Mouse (Mus musculus) natural killer cell, adult 2 months (primary cell): ENCODE results near the gene Pelo.

Experiments used
- DNase-seq, 2 experiments: peaks; one replicate each; pipeline ENCODE4 v3.0.0; 2022; ENCODE audit warnings: low spot score in 2 of 2

The Pelo gene

DNA sequence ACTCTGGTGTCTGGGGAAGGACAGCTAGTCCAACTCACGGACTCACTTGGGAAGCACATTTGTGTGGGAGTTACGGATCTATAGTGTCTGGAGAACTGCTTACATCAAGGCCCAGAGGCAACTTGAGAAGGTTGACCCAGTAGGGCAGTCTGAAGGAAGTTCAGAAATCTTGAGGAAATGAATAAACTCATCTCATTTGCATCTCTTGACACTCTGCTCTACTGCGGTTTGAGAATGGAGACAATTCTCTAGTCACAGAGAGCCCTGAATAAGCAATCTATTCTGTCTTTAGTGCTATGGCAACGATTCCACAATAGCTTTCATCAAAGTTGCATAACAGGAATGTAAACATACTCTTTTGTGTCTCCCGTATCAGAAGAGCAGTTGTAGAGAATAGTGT is 7.0 kb upstream of the Pelo start:
- no peak for DNase-seq

DNA sequence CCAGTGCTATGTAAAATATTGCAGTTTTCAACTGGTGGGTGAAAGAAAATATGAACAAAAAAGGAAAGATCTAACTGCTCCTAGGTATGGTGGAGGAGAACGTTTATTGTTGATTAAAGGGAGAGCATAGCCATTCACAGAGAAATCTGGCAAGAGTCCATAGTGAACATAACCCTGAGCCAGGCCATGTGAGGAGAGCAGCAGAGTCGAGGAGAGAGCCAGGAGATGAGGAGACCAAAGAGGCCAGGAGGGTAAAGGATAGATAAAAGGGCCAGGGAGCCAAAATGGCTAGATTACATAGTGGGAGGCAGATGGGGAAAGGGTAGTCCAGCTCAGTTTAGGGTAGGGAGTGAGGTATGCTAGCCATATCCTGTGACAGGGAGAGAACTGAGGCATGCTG is 6.2 kb upstream of the Pelo start:
- DNase-seq = no peak

DNA sequence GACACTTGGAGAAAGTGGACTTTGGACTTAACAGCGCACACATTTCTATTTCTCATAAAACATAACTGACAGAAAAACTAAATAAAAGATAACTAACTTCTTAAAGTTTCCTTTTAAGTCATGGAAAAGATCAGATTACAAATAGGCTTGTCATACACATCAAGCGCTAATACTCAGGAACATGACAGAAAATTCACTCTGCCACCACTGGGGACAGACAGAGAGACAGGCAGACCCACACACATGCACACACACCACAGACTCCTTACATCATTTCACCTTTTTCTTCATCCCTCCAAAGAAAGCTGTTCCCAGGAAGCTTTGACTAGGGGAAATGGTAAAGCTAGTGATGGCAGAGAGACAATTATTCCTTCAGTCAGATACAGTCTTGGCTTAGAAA is 5.4 kb upstream of the Pelo start:
- no peak for DNase-seq

DNA sequence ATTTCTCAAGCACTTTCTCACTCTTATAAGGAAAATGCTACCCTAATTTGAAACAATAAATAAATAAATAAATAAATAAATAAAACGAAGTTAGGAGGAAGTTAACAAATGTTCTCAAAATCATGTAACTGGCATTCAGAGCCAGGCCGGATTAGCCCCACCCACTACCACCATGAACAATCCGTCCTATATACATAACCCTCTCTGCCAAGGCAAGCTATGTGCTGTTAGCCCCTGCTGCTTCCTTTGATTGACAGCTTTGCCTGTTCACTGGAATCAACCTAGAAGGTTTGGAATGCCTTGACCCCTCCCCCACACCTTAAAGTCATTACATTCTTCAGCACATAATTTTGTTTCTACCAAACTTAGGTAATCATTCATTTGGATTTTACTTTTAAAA is 1.5 kb upstream of the Pelo start:
- DNase-seq = no peak

DNA sequence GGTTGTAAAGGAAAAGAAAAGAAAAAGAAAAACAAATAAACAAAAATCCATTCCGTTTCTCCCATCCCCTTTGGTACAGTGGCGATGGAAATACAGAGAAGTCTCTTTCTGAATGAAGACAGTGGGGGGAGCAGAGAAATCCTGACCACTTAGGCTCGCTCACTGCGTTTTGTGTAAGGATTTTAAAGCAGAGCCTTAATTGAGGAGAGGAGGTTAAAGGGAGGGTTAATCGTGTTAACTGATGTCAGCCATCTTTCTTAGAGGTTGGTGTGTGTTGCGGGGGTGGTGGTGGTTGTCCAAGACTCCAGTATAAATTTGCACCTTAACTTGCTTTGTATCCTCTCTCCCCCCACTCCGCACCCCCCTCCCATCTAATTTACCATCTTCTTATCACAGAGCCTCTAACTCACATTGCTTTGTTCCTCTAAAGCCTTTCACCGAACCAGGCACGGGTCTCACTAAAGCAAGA is 1.0 kb upstream of the Pelo start:
- no peak for DNase-seq

DNA sequence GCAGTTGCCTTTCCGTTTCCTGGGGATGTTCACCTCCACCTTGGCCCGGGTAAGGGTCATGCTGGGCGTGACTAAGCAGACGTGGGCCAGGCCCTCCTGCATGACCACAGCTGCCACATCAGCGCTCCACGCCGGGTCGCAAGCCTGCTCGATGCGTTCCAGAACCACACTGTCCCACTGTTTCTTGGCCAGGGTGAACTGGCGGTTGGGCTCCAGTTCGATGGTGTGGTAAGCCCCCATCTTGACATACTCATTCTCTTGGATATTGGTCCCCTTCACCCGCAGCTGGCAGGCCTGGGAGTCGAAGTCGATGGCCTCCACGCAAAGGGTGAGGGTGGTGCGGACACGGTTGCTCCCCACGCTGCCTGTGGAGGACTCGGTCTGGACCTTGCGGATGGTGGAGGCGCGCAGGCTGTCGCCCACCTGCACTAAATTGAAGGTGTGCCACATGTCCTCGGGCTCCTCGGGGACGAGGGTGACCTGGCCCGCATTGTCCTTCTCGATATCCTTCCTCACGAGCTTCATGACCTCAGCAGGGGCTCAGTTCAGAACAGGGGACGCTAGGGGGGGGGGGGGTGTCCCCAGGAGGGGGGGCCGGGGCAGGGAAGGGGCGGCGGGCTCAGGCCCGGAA is 476 bp downstream of the Pelo start:
- DNase-seq = no peak

DNA sequence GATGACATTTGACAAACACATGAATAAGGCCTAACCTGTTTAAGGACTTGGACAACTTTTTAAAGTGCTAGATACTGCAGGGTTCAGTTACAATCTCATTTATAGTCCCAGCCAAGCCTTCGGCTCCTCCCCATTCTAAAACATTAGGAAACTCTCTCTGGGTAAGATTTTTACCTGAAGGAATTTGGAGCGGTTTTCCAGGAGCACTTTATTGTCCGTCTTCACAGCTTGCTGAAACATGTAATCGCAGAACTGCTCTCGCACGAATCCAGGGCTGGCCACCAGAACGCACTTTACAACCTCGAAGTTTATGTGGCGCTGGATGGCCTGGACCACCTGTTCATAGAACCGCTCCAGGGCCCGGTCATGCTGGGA is 979 bp downstream of the Pelo start:
- DNase-seq = no peak

DNA sequence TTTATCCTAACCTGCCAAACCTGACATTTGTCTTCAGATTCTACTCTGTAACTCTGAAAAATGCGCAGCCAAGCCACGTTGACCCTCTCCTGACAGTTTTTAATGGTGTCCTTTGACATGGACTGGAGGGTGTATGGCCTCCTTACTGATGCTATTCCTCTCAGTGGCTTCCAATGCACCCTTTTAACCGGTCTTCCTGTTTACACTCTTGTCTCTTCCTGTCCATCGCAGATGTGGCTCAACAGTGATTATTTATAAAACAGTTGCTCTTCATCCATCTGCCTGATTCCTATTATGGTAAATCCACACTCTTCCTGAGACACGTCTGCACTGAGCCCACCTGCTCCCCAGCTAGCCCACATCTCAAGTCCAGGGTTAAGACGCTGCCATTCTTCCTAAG is 4.0 kb downstream of the Pelo start:
- DNase-seq = no peak

DNA sequence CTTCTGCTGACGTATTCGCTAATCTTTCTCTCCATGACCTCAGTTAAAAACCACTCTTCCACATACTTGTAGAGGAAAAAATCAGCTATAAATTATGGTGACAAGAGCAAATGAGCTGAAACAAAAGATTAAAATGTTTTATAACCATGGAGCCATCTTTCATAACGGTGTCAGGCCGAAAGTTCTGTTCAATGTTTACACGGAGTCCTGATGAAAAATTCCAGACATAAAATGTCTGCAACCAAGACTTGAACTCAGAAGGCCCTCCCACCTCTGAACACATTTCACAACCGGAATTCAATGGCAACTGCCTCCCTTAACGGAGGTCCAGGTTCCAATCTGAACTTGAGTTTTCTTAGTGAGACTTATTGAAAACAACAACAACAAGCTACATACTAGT is 7.6 kb downstream of the Pelo start:
- DNase-seq = no peak

DNA sequence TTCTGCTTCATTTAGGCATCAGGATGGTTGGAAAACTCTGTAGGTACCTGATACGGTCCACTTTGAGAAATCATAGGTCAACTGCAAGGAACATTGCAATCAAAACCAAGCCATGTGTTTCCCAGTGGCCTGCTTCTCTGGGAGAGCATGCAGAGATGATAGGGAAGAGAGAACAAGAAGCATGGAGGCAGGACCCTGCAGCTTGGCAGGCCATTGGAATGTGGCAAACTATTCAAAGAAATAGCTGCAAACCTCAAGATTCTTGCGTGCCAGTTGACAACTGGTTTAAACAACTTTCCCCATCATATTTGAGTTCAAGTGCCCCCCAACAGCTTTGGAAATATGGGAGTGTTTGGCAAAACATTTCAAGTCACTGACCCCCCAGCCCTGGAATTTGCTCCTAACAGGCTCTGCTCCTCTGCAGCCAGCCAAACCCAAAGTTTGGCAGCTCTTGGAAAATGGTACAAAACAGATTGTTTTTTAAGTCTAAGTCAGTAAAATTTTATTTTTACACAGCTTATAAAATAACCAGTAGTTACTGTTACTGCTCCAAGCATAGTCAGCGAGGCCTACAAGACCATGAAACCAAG is 9.9 kb downstream of the Pelo start:
- no peak for DNase-seq

DNA sequence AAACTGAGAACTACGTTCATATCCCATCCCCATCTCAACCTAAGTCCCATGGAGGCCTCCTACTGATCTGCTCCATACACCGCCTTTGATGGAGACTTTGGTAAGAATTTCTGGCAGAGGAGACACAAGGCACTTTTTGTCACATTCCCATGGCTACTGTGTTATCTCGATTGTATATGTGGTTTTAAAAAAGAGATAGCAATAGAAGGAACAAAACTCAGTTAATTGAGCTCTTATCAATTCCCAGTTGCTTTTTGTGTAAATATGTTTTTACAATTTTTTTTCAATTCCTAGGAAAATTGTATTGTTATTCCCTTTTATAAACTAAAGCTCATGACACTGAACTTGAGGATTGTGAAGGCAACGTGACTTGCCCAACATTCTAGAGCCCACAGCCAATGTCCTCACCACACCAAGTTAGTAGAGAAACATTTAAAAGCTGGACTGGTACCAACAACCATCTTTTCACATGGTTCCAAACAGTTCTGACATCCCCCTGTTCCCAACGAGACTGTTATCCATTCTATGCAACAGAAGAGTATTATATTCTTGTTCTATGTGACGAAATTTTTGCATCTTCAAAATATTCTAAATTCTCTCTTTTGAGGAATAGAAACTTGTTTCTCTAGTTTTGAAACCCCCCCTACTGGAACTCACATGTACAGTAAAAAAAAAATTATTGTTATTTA is 10.8 kb downstream of the Pelo start:
- DNase-seq = no peak

DNA sequence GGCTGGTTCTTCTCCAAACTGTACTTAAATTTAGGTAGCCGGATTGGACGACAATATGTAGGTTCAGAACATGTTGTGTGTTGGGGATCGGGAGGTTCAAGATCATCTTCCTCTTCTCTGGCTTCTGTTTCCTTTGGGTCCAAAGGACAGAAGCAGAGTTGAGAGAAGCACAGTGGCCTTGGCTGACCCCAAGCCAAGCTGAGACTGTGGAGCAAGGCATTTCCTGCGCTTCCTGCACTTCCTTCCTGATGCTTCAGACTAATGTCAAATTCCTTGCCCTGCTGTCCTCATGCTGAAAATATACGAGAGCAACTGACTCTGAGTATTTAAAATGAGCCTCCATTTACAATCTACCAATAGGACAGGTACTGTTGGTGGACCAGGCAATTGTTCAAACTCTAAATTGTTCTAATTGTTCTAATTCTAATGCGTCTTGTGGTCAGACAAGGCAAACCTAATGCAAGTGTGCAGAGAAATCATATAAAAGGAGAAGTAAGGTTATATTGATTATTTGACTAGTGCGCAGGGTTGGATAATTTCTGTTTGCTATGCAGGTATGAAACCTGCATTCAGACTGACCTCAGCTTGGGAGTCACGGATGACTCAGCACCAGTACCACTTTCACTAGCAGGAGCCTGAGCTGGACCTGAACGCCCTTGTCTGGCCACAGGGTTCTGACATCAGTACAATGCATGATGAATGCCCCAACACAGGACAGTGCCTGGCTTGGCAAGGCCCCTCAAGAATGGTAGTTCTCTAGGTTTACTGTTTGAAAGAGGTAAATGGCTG is 12.4 kb downstream of the Pelo start:
- no peak for DNase-seq

DNA sequence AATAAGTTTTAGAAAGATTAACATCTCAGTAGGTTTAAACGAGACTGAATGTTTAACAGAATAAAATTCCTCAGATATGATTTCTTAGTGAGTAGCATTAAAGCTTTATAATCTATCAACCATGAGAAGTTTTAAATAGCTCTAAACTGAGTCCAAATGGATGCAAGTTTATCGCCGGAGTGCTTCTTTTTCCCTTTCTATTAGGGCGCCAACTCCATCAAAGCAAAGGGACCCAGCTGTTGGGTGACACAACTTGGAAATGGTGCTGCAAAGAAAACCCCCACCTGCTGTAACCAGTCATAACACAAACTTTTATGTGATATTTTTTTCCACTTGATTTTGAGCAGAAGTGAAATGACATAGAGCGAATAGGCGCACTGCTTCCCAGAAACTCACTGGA is 17.6 kb downstream of the Pelo start:
- no peak for DNase-seq

DNA sequence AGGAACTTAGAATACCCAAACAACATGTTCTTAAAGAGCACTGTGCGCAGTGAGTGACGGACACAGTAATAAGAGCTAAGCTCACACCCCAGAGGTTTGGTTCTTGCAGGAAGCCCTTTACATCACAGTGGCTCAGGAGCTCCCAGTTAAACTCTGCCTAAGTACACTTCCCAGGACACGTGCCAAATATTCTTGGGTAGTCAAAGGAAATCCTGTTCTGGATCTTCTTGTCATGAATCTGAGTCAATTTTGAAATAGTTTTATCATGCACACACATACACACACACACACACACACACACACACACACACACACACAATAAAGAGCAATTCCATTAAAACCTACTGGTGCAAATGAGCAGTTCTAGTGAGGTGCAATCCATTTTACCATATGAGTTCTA is 18.6 kb downstream of the Pelo start:
- DNase-seq = no peak

DNA sequence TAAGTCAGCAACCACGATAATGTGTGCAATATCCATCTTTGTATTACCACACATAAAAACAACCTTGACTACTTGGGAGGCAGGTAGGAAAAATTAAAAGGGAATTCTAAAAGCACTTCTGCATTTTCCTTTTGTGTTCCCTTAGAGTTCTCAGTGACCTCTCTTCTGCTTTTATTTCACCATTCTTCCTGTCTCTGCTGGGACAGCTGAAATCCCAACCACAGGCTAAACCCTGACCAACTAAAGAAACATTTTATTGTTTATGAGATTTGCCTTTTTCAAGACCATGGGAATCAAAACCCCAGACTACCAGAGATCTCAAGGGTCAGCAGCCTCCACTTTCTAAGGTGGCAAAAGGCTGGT is 22.0 kb downstream of the Pelo start:
- DNase-seq = no peak

DNA sequence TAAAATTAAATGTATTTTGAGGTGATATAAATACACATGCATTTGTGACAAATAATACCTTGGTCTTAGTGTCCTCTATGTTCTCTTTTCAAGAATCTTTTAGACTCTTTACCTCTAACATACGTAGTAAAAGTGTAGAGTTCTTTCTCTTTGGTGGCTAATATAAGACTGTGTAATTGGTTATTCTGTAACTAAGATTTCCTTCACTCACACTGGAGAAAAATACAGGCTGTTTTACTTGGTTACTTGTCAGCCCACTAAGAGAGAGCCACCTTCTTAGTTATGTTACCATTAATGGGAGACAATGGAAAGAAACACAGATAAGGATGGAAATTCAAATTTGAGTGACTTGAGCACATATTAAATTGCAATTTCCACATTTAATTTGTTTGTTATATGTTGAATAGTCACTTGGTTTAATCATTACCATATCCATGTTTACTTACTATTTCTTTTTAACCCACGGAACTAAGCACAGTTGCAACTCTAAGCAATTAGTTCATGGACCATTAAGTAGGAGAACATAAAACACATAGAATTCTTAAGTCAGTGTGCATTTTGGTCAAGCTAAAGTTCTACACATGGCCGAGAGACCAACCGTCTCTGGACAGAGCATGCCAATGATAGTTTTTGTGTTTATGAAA is 22.5 kb downstream of the Pelo start:
- no peak for DNase-seq

DNA sequence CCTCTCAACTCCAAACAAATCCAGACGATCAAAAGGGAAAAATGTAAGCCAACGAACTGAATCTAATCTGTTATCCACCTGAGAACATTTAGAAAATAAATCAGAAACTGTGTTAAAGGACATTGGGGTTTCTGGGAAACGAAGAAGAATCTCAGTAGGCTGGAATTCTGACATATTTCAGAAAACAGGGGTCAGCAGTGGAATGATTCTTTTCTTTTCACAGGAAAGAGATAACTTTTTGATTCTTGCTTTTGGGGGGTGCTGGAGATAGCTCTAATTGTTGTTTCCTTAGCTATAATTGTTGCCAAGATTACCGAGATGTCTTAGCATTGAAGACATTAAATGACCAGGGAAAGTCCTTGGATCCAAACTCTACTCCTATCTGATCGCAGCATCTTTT is 32.4 kb downstream of the Pelo start:
- DNase-seq = no peak

DNA sequence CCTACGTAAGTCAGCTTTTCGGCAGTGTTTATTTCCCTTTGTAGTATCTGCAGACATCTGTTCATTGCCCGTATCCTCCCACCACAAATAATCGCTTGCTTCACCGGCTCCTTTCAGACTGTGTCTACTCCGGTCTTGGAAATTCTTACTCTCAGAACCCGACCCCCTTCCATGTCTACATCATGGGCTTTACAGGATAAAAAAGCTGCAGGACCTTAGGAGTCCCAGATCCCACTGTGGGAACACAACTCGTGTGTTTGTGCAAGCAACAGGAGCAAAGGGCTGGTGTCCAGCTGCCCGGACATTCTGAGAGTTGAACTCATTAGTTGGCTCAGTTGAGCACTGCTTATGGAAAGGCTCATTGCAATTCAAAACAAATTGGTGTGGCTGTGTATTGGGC is 35.2 kb downstream of the Pelo start:
- DNase-seq = no peak

DNA sequence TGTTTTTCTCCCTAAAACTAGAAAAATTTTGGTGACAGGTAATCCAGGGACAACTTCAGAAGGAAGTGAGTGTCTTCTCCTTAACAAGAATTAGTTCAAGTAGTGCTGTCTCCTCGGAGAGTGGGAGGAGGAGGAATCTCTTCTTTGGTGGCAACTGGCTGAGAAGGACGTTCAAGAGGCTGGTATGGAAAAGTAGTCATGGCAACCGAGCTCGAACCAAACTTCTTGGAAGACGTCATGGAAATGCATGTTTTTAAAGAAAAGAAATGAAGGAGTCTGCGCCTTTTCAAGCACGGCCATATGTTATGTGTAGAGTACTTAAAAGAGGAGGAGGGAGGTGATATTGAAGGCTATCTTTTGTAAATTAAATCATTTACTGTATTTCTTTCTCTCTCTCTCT is 37.4 kb downstream of the Pelo start:
- DNase-seq = no peak

DNA sequence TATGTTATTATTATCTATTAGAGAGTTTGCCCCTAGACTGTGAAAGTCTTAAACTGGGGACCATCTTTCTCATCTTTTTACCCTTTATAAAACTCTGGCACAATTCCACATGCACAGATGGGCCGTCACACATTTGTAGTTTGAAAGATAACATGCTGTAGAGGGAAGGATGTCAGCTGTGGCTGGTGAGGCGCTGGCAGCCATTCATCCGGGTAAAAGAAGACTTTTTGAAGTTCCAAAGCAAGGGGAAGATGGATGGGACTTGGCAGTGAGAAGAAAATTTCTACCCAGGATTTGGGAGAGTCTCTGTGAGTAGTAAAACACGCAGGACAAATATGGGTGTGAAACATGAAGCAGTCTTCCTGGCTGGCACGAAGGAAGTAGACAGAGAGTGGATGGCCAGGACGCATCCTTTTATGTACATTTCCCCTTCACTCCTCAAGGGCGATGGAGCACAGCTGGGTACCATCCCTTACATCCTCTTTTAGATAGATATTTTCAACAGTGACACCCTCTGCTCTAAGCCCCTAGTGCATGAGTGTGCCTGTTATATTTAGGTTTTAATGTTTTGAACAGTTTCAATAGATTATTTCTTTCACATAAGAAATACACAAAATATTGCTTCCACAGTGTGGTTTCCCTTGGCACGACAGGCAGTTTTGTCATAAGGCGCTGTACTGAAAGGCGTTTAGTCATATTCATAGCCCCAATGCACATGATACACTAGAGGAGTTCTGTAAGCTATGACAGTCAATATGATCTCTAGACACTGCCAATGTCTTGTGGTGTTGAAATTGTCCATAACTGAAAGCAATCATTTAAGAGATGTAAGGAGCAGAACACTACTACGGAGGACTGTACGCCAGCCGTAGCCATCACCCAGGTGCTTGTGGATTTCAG is 39.1 kb downstream of the Pelo start:
- DNase-seq = no peak

DNA sequence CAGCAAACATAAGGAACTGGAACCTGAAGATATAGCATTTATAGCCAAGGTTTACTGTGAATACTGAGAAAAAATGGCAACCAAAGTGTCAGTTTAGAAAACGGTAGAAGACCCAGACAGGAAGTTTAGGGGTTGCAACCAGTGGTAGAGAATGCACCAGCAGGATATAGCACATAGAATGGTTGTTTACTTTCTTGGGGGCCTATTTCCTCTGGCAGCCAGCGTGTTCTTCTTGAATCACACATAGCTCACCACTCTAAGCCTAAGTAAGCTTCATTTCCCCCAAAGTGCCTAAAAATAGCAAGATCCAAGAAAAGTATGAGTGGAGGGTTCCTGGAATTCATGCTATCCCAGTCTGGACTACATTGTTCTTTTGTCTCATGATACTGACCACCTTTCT is 47.3 kb downstream of the Pelo start:
- no peak for DNase-seq
